Mouse (Mus musculus): ENCODE results near the gene Ntn4.
"Not testable (repeated sequence)": the region's sequence is repeated elsewhere in the genome, so short reads cannot be mapped to it uniquely, and the experiment has no call there.

Ntn4 gene

GRCm38 (mm10) chr10:93683896-93684295, 43.4 kb downstream of the Ntn4 start:
- no peak for DNase-seq (ENCODE audit: low spot score)

DNA sequence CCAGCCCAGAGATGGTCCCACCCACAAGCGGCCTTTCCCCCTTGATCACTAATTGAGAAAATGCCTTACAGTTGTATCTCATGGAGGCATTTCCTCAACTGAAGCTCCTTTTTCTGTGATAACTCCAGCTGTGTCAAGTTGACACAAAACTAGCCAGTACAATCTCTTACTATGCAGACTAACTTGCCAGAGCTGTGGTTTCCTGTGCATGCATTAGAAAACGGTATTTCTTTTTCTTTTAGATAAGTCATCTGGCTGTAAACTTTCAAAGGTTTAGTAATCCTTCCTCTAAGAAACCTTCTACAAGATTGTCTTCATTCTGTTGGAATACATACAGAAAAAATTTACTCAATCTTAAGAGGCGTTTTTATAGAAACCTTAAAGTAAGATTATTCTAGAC, 44.9 kb downstream of the Ntn4 start:
- not testable (repeated sequence) for DNase-seq (ENCODE audit: low spot score)

GRCm38 (mm10) chr10:93686579-93686978, 46.1 kb downstream of the Ntn4 start:
- DNase-seq (ENCODE audit: low spot score): no peak

GRCm38 (mm10) chr10:93687781-93688180, 47.3 kb downstream of the Ntn4 start:
- no peak for DNase-seq (ENCODE audit: low spot score)

GRCm38 (mm10) chr10:93688306-93689171, 48.1 kb downstream of the Ntn4 start:
- DNase-seq (ENCODE audit: low spot score): no peak

- no peak for DNase-seq (ENCODE audit: low spot score)
Measured at GRCm38 (mm10) chr10:93691344-93691743, 50.9 kb downstream of the Ntn4 start.

- DNase-seq (ENCODE audit: low spot score): no peak
Measured at GRCm38 (mm10) chr10:93695043-93695791, 54.7 kb downstream of the Ntn4 start.

- no peak for DNase-seq (ENCODE audit: low spot score)
Measured at GRCm38 (mm10) chr10:93696001-93696400, 55.5 kb downstream of the Ntn4 start.

GRCm38 (mm10) chr10:93697866-93698483, 57.5 kb downstream of the Ntn4 start:
- no peak for DNase-seq (ENCODE audit: low spot score)

DNA sequence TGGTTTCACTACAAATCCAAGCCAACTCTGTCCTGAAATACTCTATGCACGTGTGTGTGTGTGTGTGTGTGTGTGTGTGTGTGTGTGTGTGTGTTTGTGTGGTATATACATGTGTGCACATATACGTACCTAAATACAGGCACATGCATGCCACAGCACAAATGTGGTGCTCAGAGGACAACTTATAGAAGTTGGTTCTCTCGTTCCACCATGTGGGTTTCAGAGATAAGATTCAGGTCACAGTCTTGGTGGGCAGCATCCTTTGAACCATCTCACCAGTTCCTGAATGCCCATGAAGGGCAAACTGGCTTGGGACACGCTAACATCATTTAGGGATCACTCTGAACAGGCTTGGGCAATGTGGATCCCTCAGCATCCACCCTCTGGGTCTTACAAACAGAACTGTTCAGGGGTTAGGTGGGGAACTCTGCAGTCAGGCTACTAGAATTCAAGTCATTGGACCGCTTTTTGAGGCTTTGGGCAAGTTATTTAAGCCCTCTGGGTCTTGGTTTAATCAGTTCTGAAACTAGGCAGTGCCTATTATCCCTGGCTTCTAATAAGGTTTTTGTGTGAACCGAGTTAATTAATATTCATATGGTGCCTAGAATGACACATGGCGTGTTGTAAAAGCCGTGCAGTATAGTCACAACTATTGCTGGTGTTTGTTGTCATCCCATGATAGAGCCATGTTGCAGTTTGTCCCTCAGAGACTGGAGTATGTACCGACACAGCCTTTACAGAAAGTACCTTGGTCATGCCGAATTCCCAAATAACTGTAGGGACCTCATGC, 59.4 kb downstream of the Ntn4 start:
- no peak for DNase-seq (ENCODE audit: low spot score)

- DNase-seq (ENCODE audit: low spot score): no peak
Measured at GRCm38 (mm10) chr10:93700589-93701363, 60.3 kb downstream of the Ntn4 start.

- no peak for DNase-seq (ENCODE audit: low spot score)
Measured at GRCm38 (mm10) chr10:93703946-93704345, 63.5 kb downstream of the Ntn4 start.

- no peak for DNase-seq (ENCODE audit: low spot score)
Measured at GRCm38 (mm10) chr10:93707149-93708075, 66.9 kb downstream of the Ntn4 start.

GRCm38 (mm10) chr10:93708076-93708473, 67.6 kb downstream of the Ntn4 start:
- DNase-seq (ENCODE audit: low spot score): no peak

GRCm38 (mm10) chr10:93708515-93708914, 68.0 kb downstream of the Ntn4 start:
- DNase-seq (ENCODE audit: low spot score): no peak

- no peak for DNase-seq (ENCODE audit: low spot score)
Measured at GRCm38 (mm10) chr10:93709536-93709935, 69.1 kb downstream of the Ntn4 start.

DNA sequence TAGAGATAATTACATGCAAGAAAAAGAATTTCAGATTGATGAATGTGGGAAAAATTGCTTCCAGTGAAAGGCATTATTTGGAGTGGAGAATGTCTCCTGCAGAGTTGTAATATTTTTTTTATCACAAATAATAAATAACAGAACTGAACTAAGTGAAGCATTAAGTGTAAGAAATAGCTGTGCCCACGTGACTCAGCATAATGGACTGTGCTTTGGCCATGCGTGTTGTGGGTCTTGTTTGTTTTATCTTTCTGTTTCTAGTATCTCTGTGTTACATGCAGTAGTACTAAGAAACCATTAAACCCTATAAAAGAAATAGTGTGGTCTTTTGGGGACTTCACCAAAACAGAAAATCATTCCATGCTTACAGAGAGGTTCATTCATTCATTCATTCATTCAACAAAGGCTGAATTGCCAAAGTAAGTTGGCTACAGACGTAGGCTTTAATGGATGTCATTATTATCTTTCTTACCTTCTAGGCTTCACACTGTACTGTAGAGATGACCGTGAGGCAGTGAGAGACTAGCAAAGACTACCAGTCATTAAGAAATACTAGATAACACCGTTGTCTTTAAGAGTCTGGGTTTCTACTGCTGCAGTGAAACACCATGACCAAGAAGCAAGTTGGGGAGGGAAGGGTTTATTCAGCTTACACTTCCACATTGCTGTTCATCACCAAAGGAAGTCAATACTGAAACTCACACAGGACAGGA, 81.3 kb downstream of the Ntn4 start:
- DNase-seq (ENCODE audit: low spot score): no peak

GRCm38 (mm10) chr10:93723942-93724542, 83.6 kb downstream of the Ntn4 start:
- no peak for DNase-seq (ENCODE audit: low spot score)

- DNase-seq (ENCODE audit: low spot score): no peak
Measured at GRCm38 (mm10) chr10:93728131-93728530, 87.7 kb downstream of the Ntn4 start.
